Mouse (Mus musculus) lung, adult 2 months (tissue): ENCODE results near the gene Luzp2.

Experiments
- CTCF ChIP-seq: fragments of 200-500 bp; IDR thresholded peaks from 2 replicates; pipeline ENCODE4 v1.5.1; 2011; ENCODE audit warnings: mild to moderate bottlenecking, low read length, control low read depth; ENCODE audit not compliant: insufficient read depth
- POLR2A ChIP-seq: fragments of 200-500 bp; IDR thresholded peaks from 2 replicates; pipeline ENCODE4 v1.6.1; 2011; ENCODE audit warnings: low read depth, mild to moderate bottlenecking, control low read depth, low read length, borderline replicate concordance; ENCODE audit errors: extremely low read depth

DNA sequence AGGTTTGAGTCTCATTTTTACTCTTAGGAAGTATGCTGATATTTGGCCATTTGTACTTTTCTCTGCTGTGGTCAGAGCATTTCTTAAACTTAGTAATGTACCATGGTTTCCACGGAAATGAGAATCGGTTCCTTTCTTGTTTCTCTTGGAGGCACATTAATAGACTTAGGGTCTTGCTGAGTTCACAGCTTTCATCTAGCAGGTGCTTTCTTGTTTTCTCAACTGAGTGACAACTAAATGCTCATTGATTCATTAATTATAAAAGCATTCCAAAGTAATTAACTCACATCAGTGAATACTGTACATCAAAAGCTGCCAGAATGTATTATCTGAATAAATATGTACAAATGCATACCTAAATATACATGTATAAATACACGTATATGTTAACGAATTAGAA, 127.4 kb downstream of the Luzp2 start:
- TF ChIP-seq CTCF (no peak), POLR2A (no peak)
